Mouse (Mus musculus) B cell, adult 2 months (primary cell): ENCODE measurements at regions not wholly inside any gene's neighbourhood (a gene's known extent, or its start where the extent isn't known, plus 50 kb on each side); places are given as distances from the start of the nearest gene placed in this dataset.

ENCODE experiments used
- DNase-seq, 2 experiments: peaks; one replicate each; pipeline ENCODE4 v3.0.0; 2022

DNA sequence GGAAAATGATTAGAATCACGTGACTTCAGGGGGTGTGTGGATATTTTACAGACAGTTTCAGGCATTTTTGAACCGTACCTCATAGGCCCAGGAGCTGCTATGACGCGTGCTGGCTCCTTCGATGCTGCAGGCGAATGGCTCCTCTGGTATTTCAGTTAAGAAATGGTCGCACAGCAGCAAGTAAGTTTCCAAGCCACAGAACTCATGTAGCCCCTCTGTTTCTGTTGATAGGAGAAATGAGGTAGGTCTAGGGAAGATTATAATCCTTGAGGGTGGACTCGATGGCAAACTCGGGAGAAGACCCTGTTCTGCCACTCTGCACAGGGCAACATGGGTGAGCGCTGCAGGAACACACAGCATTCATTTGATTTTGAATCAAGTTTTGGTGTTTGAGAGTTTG, 127.0 kb upstream of the Npvf start:
- no peak for DNase-seq

DNA sequence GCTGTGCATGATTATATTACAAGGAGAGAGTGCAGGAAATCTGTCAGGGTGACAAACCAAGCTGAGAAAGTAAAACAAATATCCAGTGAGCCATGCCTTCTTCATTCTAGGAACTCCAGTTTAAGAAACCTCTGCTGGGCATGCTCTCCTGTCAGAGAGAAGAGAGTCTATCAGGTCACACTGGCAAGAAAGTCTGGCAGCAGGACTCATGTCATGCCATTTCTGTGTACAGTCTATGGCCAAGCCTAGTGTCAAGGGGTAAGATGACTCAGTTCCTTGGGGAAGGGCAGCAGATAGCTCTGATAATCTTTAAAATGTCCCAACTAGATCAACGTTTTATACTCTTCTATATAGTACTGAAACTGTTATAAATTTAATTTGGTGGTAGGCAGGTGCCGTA, 128.0 kb upstream of the Npvf start:
- DNase-seq: no peak

DNA sequence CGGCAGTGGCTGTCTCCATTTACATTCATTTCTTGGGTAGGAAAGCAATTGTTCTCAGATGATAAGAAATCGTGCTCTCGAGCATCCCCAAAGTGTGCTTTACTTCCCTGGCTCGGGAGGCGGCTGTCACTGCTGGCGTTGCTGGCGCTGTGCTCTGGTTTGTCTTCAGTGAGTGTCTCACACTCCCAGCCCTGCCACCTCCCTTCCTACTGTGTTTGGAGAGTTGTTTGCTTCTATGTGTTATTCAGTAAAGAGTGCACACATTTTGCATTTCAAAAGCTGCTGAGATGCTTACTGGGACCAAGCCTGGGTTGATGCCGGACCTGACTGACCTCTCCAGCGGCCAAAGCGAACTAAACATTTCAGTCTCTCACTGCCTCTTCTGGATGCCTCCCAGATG, 129.3 kb upstream of the Npvf start:
- no peak for DNase-seq

DNA sequence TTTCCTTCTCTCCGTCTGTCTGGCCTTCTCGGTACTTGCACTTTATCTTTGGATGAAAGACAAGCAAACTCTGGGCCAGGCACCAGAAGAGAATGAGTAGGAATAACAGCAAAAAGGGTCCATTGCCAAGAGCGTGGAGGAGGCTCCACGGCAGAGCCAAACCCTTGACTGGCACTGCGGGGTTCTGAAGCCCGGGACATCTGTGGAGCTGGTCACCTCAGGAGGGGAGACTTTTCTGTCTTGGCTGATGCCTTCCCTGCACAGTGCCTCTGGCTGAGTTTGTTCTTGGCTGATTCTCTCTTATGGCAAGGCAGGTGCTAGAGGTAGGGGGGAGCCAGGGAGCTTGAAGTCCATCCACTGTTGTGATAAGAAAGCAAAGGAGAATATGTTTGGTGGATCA, 130.1 kb upstream of the Npvf start:
- DNase-seq: no peak

DNA sequence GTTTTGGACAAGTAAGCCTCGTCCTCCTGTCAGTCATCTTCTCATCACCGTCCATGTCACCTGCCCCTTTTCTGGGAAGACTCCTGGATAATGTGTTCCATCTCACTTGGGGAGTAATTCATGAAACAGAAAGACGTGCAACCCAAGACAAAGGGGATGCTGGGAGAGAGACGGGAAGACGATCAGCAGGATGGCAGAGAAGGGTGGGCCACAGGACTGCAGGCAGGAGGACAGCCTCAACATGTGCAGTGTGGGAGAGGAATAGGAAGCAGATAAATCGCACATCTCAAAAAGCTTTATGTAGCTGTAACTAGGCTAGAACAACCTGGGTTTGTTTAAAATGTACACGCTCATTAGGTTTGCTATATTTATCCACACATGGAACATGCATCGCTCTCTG, 133.4 kb upstream of the Npvf start:
- DNase-seq: no peak

DNA sequence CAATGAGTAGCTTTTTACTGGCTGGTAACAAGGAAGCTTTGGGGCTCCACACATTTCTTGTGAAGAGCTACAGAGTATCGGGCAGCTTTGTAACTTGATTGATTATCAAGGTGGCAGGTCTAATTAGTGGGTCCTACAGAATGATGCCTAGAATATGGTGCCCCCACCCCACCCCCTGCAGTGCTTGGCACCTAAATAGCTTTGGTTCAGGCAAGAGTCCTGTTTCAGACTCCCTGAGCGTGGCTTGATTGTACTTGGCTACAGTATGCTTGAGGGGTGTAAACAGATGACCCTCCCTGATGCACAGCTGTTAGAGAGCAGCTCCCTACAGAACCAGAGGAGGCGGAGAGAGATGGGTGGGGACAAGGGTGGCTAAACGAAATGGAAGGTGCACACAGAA, 145.7 kb upstream of the Npvf start:
- no peak for DNase-seq

DNA sequence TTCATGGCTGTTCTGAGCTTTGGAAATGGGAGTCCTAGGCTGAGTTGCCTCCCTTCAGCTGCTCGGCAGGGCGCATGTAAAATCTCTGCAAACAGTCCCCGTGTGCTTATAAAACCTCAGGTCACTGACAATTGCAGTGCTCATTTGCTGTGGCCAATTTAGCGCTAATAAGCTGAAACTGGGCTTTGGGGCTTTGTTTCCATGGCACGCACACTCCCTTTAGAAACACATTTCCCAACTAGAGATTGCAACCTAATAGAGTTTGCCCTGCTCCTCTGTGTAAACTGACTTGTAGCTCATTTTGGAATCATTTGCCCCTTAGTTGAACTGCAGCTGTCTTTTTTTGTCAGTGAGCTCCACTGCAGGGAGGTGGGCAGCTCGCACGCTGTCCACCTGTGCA, 148.7 kb upstream of the Npvf start:
- no peak for DNase-seq

DNA sequence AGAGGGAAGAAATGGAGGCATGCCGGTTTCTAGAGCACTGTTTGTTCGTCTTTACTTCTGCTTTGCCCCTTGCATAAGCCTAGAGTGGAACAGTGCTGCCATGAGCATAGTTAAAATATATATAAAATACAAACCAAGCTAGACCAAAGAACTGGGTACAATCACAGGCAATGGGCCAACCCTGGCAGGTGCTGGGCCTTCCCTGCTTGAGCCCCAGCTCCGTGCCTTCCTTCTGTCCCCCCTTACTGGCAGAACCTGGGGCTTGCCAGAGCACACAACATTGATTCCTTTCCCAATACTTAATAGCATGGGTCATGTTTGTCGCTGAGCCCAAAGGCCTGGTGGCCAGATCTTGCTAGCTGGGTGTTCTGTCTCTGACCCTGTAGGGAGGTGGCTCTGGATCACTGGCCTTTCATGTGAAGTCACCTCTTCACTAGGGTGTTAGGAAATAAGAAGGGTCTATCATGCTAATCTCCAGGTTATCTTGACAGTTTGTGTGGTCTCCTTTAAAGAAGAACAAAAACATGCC, 150.3 kb upstream of the Npvf start:
- DNase-seq: no peak

DNA sequence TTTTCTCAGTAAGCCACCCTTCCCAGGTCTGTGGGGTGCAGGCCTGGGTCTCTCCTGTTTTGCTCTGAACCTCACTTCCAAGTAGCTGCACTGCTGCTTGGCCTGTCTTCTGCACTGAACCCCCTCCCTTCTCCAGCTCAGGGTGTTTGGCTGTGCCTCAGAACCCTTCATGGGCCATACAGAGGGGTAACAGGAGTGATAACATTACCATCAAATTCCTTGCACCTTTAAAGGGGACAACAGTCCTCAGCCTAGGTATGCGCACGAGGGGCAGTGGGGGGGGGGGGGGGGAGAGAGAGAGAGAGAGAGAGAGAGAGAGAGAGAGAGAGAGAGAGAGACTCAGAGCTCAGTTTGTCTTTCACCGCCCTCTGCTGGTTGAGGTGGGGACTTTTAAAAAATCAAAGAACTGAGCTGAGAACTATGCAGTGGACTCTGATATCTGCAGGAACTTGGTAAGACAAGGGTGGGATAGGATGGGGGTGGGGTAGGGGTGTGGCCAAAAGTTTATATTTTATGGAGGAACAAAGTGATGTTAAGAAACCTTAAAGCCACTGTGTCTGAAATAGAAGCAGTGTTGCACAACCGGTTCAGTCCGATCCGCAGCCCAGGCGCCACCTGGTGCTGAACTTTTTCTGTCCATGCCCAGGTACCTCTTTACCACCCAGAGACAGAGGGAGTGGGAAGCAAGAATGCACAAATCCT, 152.3 kb upstream of the Npvf start:
- peak; percentile 12 to 22 for DNase-seq

DNA sequence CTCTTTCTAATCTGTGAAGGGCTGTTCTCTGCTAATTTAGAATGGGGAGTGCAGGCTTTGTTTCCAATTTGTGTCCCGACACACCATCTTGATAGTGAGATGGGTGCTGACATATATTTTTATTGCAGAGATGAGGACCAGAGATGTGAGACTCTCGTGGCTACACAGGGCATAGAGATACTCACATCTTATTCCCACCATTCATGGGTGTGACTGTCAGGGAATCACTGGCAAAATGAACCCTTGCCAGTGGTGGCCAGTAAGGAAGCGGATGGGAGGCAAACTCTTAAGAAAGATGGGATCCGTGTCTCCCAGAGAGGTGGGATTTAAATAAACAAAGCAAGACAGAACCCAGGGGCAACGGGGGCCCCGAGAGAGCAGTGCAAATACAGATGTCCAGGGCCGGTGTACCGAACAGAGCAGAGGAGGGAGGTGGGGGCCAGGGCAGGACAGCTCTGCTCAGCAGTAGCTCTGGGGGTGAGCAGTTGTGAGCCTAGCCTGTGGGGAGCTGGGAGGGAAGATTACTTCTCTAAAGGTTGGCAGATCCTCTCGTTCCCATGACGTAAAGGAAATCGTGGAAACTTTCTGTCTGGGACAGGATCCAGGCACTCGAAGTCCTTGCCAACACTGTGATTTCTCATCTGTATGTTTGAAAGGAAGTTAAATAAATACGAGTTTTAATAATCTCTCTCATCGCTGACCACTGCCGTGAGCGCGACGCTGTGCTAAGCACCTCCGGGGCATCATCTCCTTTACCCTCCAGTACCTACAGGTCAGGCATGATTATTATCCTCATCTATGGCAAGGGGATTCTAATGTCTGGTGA, 153.2 kb upstream of the Npvf start:
- no peak for DNase-seq

DNA sequence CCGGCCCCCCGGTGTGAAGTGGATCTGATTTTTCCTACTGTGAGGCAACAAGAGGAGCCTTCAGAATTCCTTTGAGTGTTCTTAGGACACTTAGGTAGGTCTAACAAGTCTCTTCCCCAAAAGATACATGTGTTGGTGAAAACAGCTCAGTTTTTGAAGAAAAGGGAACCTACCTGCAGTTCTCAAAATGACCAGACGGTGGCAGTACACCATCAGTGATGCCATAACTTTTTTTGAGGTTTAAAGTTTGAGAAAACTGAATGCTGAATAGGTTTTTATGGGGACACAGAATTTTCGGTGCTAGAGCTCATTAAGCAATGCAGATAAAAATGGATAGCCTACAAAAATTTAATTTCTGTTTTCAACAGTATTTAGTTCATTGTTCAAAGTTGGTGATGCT, 153.9 kb upstream of the Npvf start:
- DNase-seq: peak; percentile 77 to 78

DNA sequence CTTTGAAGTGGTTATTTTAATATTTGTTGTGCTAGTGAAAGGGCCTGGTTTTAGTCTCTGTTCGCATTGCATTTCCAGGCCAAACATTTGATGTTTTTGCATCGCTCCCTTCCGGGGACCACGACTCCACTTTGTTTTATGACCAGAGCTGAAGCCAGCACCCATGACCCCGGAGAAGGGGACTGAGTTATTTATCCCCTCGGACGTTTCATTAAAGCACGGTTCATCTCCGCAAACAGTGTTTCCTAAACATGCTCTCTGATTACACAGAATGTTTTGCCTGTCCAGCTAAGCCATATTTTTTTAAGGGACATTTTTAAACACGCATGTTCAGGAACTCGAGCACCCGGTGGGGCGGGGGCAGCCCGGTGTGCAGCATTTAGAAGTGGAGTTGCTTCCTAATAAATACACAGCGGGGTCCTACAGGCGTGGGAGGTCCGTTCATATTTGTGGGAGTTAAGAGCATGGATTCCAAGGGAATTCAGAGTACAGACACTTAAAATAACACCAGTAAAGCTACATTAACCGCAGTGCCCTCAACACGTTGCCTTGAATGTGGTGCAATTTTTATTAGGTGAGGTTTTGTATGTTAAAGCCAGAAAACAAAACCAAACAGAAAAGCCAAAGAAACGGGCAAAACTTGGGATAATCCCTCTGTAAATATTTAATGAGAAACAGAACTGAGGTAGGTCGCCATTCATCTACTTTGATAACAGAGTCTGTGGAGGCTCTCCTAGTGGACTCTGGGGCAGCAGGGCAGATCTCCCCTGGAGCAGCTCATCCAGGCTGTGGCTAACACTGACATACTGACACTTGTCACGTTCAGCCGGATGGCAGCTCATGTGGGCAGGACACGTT, 154.8 kb upstream of the Npvf start:
- DNase-seq: no peak

DNA sequence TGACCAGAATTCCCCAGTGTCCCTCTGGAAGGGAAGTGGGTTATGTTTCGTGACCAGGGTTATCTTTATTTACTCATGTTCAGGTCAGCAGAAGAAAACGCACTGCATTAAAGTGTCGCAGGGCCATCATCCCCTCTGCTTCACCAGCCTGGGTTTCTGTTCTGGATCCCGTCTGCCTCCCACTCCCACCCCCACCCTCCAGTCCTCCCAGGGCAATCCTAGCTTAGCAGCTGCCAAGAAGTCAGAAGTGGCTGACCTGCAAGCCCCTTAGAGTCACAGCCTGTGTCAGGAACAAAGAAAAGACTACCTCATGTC, 155.4 kb upstream of the Npvf start:
- no peak for DNase-seq

DNA sequence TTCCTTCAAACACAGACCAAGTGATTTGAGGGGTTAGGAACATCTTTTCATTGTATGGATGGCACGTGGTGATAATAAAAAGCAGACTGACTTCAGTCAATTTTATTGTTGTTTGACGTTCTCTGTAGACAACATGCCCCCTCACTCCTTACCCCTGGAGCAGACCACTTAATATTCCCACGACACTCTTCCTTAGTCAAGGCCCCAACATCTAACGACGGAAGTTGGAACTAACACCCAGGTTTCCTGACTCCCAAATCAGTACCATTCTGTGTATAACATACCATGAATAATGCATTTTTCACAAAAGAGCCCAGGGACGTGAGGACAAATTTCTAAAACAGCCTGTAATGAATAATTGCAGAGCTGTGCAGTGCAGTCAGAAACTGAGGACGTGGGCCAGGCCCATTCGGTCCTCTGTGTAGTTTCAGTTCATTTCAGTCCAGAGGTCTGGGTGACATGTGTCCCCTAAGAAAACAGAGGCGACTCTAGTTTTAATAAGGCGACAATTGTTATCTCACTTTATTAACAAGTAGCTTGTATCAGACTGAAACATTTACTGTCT, 160.8 kb upstream of the Npvf start:
- DNase-seq: no peak

DNA sequence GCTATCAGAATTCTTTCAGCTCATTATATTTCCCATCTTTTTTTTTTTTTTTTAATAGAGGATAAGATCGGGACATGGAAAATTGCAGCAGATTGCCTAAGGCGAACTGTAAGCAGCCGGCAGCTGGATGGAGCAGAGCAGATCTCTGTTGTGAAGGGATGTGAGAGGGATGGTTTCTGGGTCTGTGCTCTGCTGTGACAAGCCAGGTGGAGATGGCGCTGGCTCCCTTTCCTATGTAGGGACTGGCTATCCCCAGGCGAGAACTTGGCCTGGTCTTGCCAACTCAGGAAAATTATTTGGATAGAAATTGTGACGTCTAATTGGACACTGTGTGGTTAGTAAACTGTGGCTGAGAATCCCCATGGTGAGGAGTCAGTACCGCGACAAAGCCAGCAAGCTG, 161.3 kb upstream of the Npvf start:
- no peak for DNase-seq

DNA sequence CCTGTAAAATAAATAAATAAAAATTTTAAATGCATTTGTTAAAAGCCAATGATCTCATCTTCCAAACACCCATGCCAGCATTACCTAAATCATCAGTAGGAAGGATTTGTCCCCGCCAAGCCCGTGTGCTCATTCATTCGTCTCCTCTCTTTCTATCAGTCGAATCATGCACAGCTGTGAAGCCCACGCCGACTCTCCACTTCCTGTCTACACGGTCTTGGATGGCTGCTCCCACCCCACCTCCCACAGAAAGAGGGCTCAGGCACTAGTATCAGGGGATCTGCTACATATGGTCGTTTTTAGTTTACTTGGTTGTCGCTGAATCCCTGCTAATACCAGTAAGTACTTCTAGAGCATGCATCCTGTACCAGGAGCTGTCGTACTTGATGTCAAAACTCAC, 163.2 kb upstream of the Npvf start:
- peak in 1 of 2 experiments; percentile 25 for DNase-seq

DNA sequence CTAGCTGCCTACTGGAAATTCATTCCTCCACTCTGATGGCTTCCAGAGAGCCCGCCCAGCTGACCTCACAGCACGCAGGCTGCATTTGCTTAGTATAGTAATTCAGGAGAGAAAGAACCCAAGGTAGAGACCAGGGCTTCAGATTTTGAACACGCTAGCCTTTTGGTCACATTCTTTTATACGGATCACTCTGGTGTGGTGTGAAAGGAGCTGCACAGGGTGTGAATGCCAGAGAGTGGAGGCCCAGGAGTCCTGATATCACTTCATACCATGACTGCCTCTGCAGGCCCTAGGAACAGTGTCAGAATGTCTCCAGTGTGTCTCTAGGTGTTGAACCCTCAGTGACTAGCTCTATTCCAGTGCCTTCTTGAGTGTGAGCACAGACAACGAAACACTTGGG, 164.2 kb upstream of the Npvf start:
- DNase-seq: no peak

DNA sequence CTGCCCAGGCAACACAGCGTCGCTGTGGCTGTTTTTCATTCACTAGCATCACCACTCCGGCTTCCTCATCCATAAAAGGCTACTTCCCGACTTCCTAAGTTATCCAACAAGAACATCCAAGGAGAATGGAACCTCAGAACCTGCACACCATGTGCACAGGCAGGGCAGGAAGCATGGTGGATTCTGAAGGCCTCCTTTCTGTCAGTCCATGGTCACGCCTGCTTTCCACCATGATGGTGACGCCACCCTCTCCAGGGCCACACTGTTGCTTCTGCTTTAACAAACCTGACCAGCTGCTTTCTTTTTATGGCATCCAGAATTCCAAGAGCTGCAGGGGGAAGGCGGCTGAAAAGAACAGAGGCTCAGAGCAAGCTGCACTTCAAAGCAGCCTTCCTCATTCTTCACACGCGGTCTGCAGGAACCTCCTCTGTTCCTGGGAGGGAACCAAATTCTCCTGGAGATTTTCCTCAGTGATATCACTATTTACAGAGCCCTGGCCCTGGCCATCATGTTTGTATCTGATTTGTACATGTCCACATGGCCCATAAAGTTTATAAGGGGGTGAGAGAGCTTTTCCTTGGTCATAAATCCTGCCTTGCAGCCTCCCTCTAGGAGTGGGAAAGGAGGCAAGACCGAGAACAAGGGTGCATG, 164.8 kb upstream of the Npvf start:
- DNase-seq: no peak

DNA sequence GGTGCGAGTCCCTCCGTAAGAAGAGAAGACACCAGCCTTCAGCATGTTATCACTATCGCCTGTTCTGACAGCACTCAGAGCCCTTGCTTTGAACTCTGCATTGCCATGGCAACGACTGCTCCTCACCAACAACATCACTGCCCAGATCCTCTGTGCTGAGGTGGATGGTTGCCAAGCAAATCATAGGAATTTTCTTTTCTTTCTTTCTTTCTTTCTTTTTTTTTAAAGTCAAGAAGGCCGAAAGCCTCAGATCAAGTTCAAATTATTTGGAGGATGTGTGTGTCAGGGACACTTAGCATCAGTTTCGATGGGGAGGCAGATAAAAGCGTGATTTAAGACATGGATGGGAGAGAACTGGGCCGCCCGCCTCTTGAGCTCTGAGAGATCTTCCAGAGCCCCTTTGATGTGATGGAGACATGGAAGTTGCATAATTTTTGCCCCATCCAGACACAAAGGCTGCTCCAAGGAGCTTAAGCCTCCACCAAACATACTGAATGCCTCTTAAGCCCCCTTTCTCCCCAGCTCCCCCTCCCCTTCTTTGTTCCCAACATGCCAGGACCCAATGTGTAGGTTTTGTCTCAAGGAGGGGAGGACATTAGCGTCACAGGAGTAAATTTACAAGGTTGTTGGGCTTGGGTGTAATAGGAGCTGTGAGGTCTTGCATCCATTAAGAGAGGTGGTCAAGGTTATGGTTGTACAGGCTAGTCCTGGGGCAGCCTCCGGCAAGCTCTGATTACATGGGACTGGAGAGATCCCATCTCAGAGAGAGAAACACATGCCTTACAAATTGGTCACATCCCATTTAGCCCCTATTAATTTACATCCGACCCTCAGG, 167.4 kb upstream of the Npvf start:
- no peak for DNase-seq

DNA sequence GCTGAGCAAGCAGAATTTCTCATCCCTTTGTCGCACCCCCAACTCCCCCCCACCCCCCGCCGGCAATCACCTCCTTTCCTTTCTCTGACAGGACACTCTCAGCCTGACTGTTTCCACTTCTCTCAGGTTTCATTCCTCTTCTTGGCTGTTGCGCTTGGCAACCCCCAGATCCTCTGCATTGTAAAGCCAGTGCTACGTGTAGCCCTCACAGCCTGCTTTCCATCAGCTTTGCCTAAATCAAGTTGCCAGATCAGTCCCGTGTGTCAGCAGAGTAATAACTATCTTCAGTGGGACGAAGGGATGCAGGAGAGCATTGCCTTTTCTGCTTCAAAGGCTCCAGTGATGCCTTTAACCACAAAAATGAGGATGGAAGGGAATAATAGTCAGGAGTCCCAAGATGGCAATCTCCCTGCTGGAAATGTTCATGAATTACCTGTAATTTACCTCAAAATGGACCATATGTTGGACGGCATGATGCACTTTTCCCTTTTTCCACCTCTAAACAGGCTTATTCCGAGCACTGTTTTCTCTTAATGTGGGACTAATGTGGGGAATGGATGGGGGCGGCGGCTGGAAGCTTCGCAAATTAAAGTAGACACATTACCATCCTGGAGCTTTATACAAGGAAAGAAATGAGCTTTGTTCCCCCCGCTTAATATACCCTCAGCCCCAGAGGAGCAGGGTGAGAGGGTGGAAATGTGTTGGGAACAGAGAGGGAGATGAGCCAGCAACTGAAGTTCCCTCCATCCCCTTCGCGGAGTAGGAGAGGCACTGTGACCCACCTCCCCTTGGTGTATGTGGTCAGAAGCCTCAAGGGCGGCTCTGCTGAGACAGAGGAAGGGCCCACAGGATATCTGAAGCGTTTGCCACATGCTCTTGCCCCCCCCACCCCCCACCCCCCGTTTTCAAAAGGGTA, 168.3 kb upstream of the Npvf start:
- DNase-seq: no peak
